Mouse (Mus musculus) left cerebral cortex, postnatal 14 days (tissue): ENCODE measurements around the gene Vmn1r176. TPM values are rescaled to one million over a fixed set of nuclear protein-coding genes. Genes with fewer than 3 reads are reported as not detected.
"Not testable (repeated sequence)": the region's sequence is repeated elsewhere in the genome, so short reads cannot be mapped to it uniquely, and the experiment has no call there.

Experiments used
- DNase-seq, 2 experiments: peaks; one replicate each; pipeline ENCODE4 v3.0.0; 2021 to 2022; ENCODE audit warnings: low spot score in 2 of 2, mixed read lengths in 1 of 2
- intact Hi-C: fragments of 180-260 bp; cut with DNase I; formaldehyde crosslinking; loops from one replicate; pipeline ENCODE4 v1.15.1; 2025
- long read RNA-seq, 2 experiments: library from polyadenylated mRNA; stranded (forward); transcript quantifications; one replicate each; pipeline ENCODE4 v2.0.0; 2021
- total RNA-seq, 2 experiments: library from RNA; stranded (reverse); gene quantifications; 2 replicates each; pipeline ENCODE4 v1.2.3; 2021

Gene Vmn1r176
- not detected for total RNA-seq
- long read RNA-seq, experiment 1 = 0 reads
- long read RNA-seq, experiment 2 = 0 reads

GRCm38 (mm10) chr7:23837272-23837671 is at the start of gene Vmn1r176:
Gene Vmn1r176 (minus strand): TSS chr7:23837372.
- intact Hi-C loops, DNase-seq: not testable (repeated sequence)

- intact Hi-C loops = not testable (repeated sequence)
Measured at GRCm38 (mm10) chr7:23876918-23877317, 39.7 kb upstream of the Vmn1r176 start.

GRCm38 (mm10) chr7:23866349-23866748 is 29.2 kb upstream of the Vmn1r176 start, which contains the start of gene Vmn1r177:
Gene Vmn1r177 (minus strand): TSS chr7:23866449.
- DNase-seq, intact Hi-C loops: not testable (repeated sequence)

More at GRCm38 (mm10) chr7:23876918-23877317, 39.7 kb upstream of the Vmn1r176 start:
- DNase-seq = not testable (repeated sequence)

- DNase-seq, intact Hi-C loops: not testable (repeated sequence)
Measured at GRCm38 (mm10) chr7:23810543-23810942, 26.6 kb downstream of the Vmn1r176 start, which contains the start of gene Vmn1r175. Gene Vmn1r175 (minus strand): TSS chr7:23810643.

GRCm38 (mm10) chr7:23784526-23784925 is 52.6 kb downstream of the Vmn1r176 start:
- intact Hi-C loops = no loop called here
- DNase-seq = no peak

Other genes with a start within 250 kb of the Vmn1r176 start
- not detected for gene Vmn1r170, start 231.2 kb downstream of the Vmn1r176 start, total RNA-seq
- gene Vmn1r171, start 206.7 kb downstream of the Vmn1r176 start, total RNA-seq = not detected
- gene Vmn1r172, start 179.1 kb downstream of the Vmn1r176 start, total RNA-seq = not detected
- gene Vmn1r173, start 136.7 kb downstream of the Vmn1r176 start, total RNA-seq = not detected
- gene Vmn1r174, start 85.1 kb downstream of the Vmn1r176 start, total RNA-seq = not detected
- gene Vmn1r175, start 26.7 kb downstream of the Vmn1r176 start, total RNA-seq = not detected
- not detected for gene Vmn1r177, start 29.1 kb upstream of the Vmn1r176 start, total RNA-seq
- not detected for gene Vmn1r178, start 54.6 kb upstream of the Vmn1r176 start, total RNA-seq
- not detected for gene Vmn1r179, start 89.6 kb upstream of the Vmn1r176 start, total RNA-seq
- gene Vmn1r180, start 113.3 kb upstream of the Vmn1r176 start, total RNA-seq = not detected
- not detected for gene Vmn1r181, start 137.2 kb upstream of the Vmn1r176 start, total RNA-seq
- not detected for gene V1rd19, start 164.3 kb upstream of the Vmn1r176 start, total RNA-seq
- gene Vmn1r183, start 215.9 kb upstream of the Vmn1r176 start, total RNA-seq = not detected
- gene Zfp180, start 244.6 kb upstream of the Vmn1r176 start, total RNA-seq = 10 to 100 TPM; 29.5 to 31.7 TPM